Mouse (Mus musculus) G1E (cell line): ENCODE measurements around the gene Zc3h15. TPM values are rescaled to one million over a fixed set of nuclear protein-coding genes. Genes with fewer than 3 reads are reported as not detected.
"Not testable (repeated sequence)": the region's sequence is repeated elsewhere in the genome, so short reads cannot be mapped to it uniquely, and the experiment has no call there.

Source experiments
- ATAC-seq: 2 replicates; pipeline ENCODE4 v1.8.0; 2016; ENCODE audit warnings: mild to moderate bottlenecking; ENCODE audit not compliant: insufficient number of reproducible peaks, poor library complexity, low FRiP score, severe bottlenecking; ENCODE audit errors: extremely low read depth
- DNase-seq: peaks from one replicate; pipeline ENCODE4 v3.0.0; 2012; ENCODE audit warnings: low spot score
- H3K27me3 ChIP-seq: 2 replicates; pipeline ENCODE4 v1.6.1; 2012; ENCODE audit warnings: mild to moderate bottlenecking, low read length, inconsistent platforms; ENCODE audit not compliant: insufficient read depth
- H3K36me3 ChIP-seq: replicated peaks from 2 replicates; pipeline ENCODE3; 2012; ENCODE audit warnings: mild to moderate bottlenecking, inconsistent platforms
- H3K4me1 ChIP-seq: 2 replicates; pipeline ENCODE4 v1.6.1; 2012; ENCODE audit warnings: low read depth, low read length, inconsistent platforms, mixed read lengths; ENCODE audit not compliant: insufficient read depth
- H3K4me3 ChIP-seq: 2 replicates; pipeline ENCODE4 v1.5.1; 2012; ENCODE audit warnings: low read depth, mild to moderate bottlenecking, inconsistent platforms, low read length, moderate library complexity, mixed read lengths
- H3K9me3 ChIP-seq: replicated peaks from 2 replicates; pipeline ENCODE4 v1.6.1; 2012; ENCODE audit warnings: inconsistent platforms
- CTCF ChIP-seq: IDR thresholded peaks from 2 replicates; pipeline ENCODE4 v1.5.1; 2012; ENCODE audit warnings: low read depth, low read length, inconsistent platforms, mixed read lengths
- GATA1 ChIP-seq: IDR thresholded peaks from 2 replicates; pipeline ENCODE4 v1.6.1; 2012; ENCODE audit warnings: borderline replicate concordance, low read length, inconsistent platforms, mixed read lengths
- GATA2 ChIP-seq: IDR thresholded peaks from 2 replicates; pipeline ENCODE4 v1.6.1; 2012; ENCODE audit warnings: low read depth, low read length, inconsistent platforms, borderline replicate concordance
- POLR2AphosphoS5 ChIP-seq: IDR thresholded peaks from 2 replicates; pipeline ENCODE4 v1.6.1; 2012; ENCODE audit warnings: low read depth, low read length, inconsistent platforms; ENCODE audit not compliant: insufficient replicate concordance
- TAL1 ChIP-seq: conservative IDR thresholded peaks from 2 replicates; pipeline ENCODE4 v1.6.1; 2012; ENCODE audit warnings: low read depth, low read length, inconsistent platforms, mixed read lengths
- polyA plus RNA-seq: library from polyadenylated mRNA; stranded (reverse); fragments of >175 nt; gene quantifications from 2 replicates; pipeline ENCODE4 v1.2.3, GENCODE M21; 2012
- total RNA-seq, 2 experiments: library from RNA; stranded (forward) in 1 of 2; stranded (reverse) in 1 of 2; fragments of 200-1000 nt in 1 of 2; fragments of >200 nt in 1 of 2; fragmentation: Nextera tagmentation in 1 of 2; gene quantifications; 2 replicates each; pipeline ENCODE4 v1.2.3; 2014 to 2017

The Zc3h15 gene
- total and polyA plus RNA-seq, 3 experiments, result 145 to 812 (median 154) TPM

DNA sequence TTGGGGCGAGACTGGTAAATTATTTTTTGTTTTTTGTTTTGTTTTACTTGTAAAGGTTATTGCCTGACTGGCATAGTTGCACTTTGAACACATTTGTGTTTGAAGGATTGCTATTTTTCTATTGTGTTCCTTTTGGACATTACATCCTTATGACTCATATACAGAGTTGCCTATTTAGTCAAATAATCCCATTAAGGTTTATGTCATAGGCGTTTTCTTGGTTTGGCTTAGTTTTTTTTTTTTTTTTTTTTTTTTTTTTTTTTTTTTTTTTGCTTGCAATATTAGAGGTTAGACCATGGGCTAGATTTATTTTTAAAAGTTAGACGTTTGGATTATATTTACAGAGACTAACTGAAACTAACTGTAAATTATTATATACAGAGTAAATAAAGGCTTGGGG lies 15.0 kb downstream of the Zc3h15 start:
- no peak for ATAC-seq
- Histone ChIP-seq H3K4me3 (no peak overlapping the region), H3K4me1 (no peaks in the 10 kb centered on the region), H3K9me3 (no peaks in the 10 kb centered on the region), H3K27me3 (no peaks in the 10 kb centered on the region), H3K36me3 (peaks cover 66% of the 10 kb centered on the region)
- no peak for DNase-seq
- no peak for TF ChIP-seq GATA1
- TF ChIP-seq CTCF, result no peak
- no peak for TF ChIP-seq GATA2
- no peak for TF ChIP-seq TAL1
- no peak for TF ChIP-seq POLR2AphosphoS5

- ATAC-seq, result no peak
- no peak for TF ChIP-seq TAL1
- no peak for TF ChIP-seq GATA1
- TF ChIP-seq GATA2, result no peak
- TF ChIP-seq POLR2AphosphoS5, result no peak
- no peak for TF ChIP-seq CTCF
- Histone ChIP-seq H3K4me3 (no peak overlapping the region), H3K36me3 (peaks cover 62% of the 10 kb centered on the region), H3K27me3 (no peaks in the 10 kb centered on the region), H3K9me3 (no peaks in the 10 kb centered on the region), H3K4me1 (no peaks in the 10 kb centered on the region)
- no peak for DNase-seq
Measured at GRCm38 (mm10) chr2:83660114-83660513, 15.9 kb downstream of the Zc3h15 start.

DNA sequence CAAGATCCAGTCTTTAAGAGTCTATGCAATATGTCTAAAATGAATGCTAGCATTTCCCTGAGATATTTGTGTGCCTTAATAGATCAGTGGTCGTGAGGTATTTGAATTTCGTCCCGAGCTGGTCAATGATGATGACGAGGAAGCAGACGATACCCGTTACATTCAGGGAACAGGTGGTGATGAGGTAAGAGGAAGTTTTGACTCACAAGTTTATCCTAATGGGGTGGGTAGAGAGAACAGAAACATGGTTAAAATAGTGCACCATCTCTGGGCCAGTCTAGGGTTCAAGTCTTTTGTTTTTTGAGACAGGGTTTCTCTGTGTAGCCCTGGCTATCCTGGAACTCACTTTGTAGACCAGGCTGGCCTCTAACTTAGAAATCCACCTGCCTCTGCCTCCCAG lies 17.1 kb downstream of the Zc3h15 start:
- H3K4me1 ChIP-seq, result no peaks in the 10 kb centered on the region
- H3K9me3 ChIP-seq, result no peaks in the 10 kb centered on the region
- TF ChIP-seq GATA1 (no peak), CTCF (no peak), POLR2AphosphoS5 (no peak), TAL1 (no peak), GATA2 (no peak)
- H3K4me3 ChIP-seq, result no peak overlapping the region
- H3K36me3 ChIP-seq, result peaks cover 52% of the 10 kb centered on the region
- no peak for ATAC-seq
- no peak for DNase-seq
- H3K27me3 ChIP-seq, result no peaks in the 10 kb centered on the region

DNA sequence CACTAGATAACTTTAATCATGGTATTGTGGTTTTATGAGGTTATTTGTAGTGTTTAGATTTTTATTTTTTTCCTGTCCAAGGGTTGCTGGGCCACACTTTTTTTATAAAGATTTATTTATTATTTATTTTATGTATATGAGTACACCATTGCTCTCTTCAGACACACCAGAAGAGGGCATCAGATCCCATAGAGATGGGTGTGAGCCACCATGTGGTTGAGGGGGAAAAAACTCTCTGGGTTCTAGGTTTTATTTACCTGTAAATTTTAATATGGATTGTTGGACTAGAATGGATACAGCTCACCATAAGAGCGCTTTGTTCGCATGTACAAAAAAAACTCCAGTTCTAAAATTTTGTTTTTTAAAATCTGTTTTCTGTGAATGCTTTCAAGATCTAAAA lies 20.8 kb downstream of the Zc3h15 start:
- H3K9me3 ChIP-seq, H3K4me1 ChIP-seq, H3K27me3 ChIP-seq, H3K4me3 ChIP-seq, ATAC-seq, DNase-seq: not testable (repeated sequence)
- H3K36me3 ChIP-seq, result peaks cover 54% of the 10 kb centered on the region

DNA sequence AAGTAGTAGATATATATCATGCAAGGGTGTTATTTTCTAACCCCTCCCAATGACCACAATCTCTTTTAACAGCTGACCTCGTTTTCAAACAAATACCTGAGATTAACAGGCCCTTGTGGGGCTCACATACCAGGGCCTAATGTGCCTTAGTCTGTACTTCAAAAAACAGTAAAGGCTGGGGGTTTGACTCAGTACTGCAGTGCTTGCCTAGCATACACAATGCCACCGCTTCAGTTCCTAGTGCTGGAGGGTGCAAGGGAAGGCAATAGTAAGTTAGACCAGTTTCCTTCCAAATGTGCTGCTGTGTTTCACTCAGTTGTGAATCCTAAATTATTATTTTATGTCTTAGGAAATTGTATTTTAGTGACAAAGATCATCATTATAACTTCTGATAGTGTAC lies 23.2 kb downstream of the Zc3h15 start:
- peaks cover 46% of the 10 kb centered on the region for H3K36me3 ChIP-seq
- no peaks in the 10 kb centered on the region for H3K9me3 ChIP-seq
- H3K27me3 ChIP-seq, result no peaks in the 10 kb centered on the region
- TF ChIP-seq POLR2AphosphoS5 (no peak), CTCF (no peak), GATA2 (no peak), GATA1 (no peak), TAL1 (no peak)
- no peaks in the 10 kb centered on the region for H3K4me1 ChIP-seq
- ATAC-seq (no peak), DNase-seq (no peak)
- H3K4me3 ChIP-seq, result no peak overlapping the region

- no peak for ATAC-seq
Measured at GRCm38 (mm10) chr2:83668052-83668451, 23.8 kb downstream of the Zc3h15 start.

DNA sequence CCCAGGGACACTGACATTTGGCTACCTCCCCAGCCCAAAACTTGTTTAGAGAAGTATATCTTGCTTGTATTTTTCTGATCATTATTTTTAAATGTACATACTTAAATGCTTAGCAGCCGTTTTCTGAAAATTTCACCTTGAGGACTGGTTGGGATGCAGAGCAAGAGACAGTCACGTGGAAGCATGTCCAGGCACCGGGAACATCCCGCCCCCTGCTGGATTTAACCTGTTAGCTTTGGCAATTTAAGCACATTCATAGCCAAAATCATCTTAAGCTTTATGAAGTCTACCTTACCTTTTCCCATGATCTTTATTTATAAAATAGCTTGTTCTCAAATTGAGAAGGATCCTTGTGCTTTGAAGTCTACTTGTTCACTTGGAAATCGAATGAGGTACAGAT lies 25.8 kb downstream of the Zc3h15 start:
- DNase-seq (no peak), ATAC-seq (no peak)
- H3K27me3 ChIP-seq, result no peaks in the 10 kb centered on the region
- no peak for TF ChIP-seq GATA1
- no peak for TF ChIP-seq TAL1
- TF ChIP-seq GATA2, result no peak
- no peak for TF ChIP-seq CTCF
- no peak for TF ChIP-seq POLR2AphosphoS5
- H3K36me3 ChIP-seq, result peaks cover 56% of the 10 kb centered on the region
- H3K4me3 ChIP-seq, result no peak overlapping the region
- H3K4me1 ChIP-seq, result peaks cover 6% of the 10 kb centered on the region; the same call in 1 of the 2 replicates
- no peaks in the 10 kb centered on the region for H3K9me3 ChIP-seq

More at GRCm38 (mm10) chr2:83668052-83668451, 23.8 kb downstream of the Zc3h15 start:
- H3K9me3 ChIP-seq, result no peaks in the 10 kb centered on the region
- no peaks in the 10 kb centered on the region for H3K4me1 ChIP-seq
- peaks cover 45% of the 10 kb centered on the region for H3K36me3 ChIP-seq
- no peak for DNase-seq
- TF ChIP-seq CTCF (no peak), GATA1 (no peak), POLR2AphosphoS5 (no peak), GATA2 (no peak), TAL1 (no peak)
- H3K4me3 ChIP-seq, result no peak overlapping the region
- H3K27me3 ChIP-seq, result no peaks in the 10 kb centered on the region
